Mouse (Mus musculus) layer of hippocampus, postnatal 10 days (tissue): ENCODE data around the gene Rbm18. TPM values are rescaled to one million over a fixed set of nuclear protein-coding genes. Genes with fewer than 3 reads are reported as not detected.

Experiments
- DNase-seq, 2 experiments: peaks; one replicate each; pipeline ENCODE4 v3.0.0; 2021; ENCODE audit warnings: low spot score in 2 of 2
- total RNA-seq, 2 experiments: library from RNA; stranded (reverse); gene quantifications; 2 replicates each; pipeline ENCODE4 v1.2.3; 2021

The Rbm18 gene
- total RNA-seq, 2 experiments from 2014 or later = 51.5 to 52.6 TPM

DNA sequence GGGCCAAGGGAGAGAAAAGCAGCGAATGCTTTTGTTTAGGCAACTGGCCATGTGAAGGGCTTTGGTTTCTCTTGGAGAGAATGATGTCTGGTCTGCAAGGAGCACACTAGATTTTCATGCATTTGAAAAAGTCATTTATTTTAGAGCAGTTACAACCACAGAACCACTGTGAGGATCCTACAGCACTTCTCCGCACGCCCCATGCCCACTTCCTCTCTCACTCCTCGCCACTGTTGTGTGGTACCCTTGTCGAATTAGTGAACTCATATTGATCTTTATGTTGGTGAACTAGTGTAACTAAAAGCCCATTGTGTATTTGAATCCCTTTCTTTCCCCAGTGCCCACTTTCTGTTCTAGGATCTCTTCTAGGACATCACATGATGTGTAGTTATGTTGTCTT, 61.4 kb downstream of the Rbm18 start:
- no peak for DNase-seq

DNA sequence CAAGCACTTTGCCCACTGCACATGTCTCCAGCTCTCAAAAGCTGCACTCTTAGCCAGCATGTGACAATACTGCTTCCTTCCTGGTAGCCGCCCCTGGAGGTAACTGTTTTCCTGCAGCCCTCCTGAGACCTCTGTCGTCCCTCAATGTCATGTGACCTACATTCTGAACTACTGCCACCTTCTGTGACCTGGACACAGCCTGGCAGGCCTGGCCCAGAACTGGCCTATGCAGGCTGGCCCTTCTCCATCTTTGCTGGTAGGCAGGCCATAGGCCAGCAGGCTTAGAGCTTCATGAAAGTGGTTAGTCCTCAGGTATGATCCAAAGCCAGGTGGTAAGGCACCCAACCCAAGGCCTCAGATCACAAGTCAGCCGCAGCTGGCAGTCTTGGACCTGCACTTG, 62.8 kb downstream of the Rbm18 start:
- no peak for DNase-seq

DNA sequence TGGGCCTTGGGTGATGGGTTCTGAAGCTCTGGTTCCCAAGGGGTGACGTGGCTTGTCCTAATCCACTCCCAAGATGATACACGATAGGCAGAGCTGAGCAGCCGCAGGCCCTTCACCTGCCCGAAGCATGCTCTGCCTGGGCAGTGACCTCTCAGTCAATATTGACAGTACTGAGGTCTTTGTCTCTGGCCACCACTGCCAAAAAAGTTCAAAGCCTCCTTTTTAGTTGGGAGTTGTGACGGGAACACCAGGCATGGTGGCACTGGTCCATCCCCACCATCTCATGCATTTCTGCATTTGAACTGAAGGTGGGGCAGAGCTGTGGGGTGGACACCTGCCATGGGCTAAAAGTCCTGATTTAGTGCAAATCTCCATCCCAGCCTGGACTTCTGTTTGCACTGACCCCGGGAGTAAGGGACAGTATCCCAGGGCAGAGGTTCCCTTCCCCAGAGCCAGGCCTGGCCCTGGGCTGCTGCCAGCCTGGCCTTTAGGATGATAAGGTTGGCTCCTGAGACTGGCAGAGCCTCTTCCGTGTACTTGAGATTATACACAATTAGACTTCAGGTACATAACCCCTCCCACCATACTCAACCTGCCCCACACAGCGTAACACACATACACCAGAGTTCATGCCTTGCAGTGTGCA, 64.8 kb downstream of the Rbm18 start:
- no peak for DNase-seq

DNA sequence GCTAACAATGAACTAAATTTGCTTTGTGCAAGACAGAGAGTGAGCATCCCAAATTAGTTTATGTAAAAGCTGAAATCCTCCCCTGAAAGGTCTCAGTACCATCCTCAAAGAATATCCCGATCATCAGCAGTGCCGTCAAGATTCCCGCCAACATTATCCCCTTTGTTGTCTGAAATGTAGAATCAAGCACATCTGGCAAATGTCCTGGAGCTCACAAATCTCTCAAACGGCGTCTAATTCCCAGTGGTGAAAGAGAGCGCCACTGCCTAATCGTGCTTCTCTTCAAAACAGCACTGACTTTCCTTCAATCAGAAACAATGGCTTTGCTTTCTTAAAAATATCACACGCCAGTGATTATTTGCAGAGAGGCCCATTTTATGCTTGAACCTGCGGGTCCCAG, 69.4 kb downstream of the Rbm18 start:
- no peak for DNase-seq

Other genes starting within 250 kb of the Rbm18 start
- 10 to 100 TPM; 14.5 to 15.2 TPM for gene Ttll11, start 156.9 kb downstream of the Rbm18 start, total RNA-seq
- gene Ndufa8, start 87.4 kb downstream of the Rbm18 start, total RNA-seq = 100 to 1,000 TPM; 183 to 205 TPM
- gene Morn5, start 87.3 kb downstream of the Rbm18 start, total RNA-seq = 1 to 10 TPM; 1.8 to 2.5 TPM
- 10 to 100 TPM; 21.7 to 26.5 TPM for gene Lhx6, start 31.4 kb downstream of the Rbm18 start, total RNA-seq
- gene Mrrf, start 384 bp downstream of the Rbm18 start, total RNA-seq = 10 to 100 TPM; 14.4 to 15.0 TPM
- gene Ptgs1, start 93.7 kb upstream of the Rbm18 start, total RNA-seq = 10 to 100 TPM; 12.7 to 16.0 TPM
- gene Olfr338, start 236.7 kb upstream of the Rbm18 start, total RNA-seq = not detected